Mouse (Mus musculus) neural tube, embryonic 12.5 days (tissue): ENCODE data around the gene Dennd6a. TPM values are rescaled to one million over a fixed set of nuclear protein-coding genes. Genes with fewer than 3 reads are reported as not detected.
"Not testable (repeated sequence)": the region's sequence is repeated elsewhere in the genome, so short reads cannot be mapped to it uniquely, and the experiment has no call there.

Source experiments
- ATAC-seq: fragments of 200-750 bp; cut with Nextera tagmentation; 2 replicates; pipeline ENCODE4 v1.8.0; 2017; ENCODE audit warnings: low read depth, mild to moderate bottlenecking, moderate TSS enrichment, moderate library complexity; ENCODE audit not compliant: low FRiP score
- H3K27ac ChIP-seq: fragments of 300-500 bp; sonication (generic); 2 replicates; pipeline ENCODE4 v1.5.1; 2016
- H3K27me3 ChIP-seq: fragments of 300-500 bp; sonication (generic); replicated peaks from 2 replicates; pipeline ENCODE4 v1.6.1; 2016; ENCODE audit warnings: mild to moderate bottlenecking
- H3K36me3 ChIP-seq: fragments of 300-500 bp; sonication (generic); 2 replicates; pipeline ENCODE4 v1.6.1; 2016; ENCODE audit warnings: mild to moderate bottlenecking
- H3K4me1 ChIP-seq: fragments of 300-500 bp; sonication (generic); 2 replicates; pipeline ENCODE4 v1.6.1; 2016
- H3K4me2 ChIP-seq: fragments of 300-500 bp; sonication (generic); replicated peaks from 2 replicates; pipeline ENCODE4 v1.6.1; 2016; ENCODE audit warnings: mild to moderate bottlenecking
- H3K4me3 ChIP-seq: fragments of 300-500 bp; sonication (generic); 2 replicates; pipeline ENCODE4 v1.5.1; 2016
- H3K9ac ChIP-seq: fragments of 300-500 bp; sonication (generic); 2 replicates; pipeline ENCODE4 v1.6.1; 2016; ENCODE audit warnings: mild to moderate bottlenecking
- H3K9me3 ChIP-seq: fragments of 300-500 bp; sonication (generic); 2 replicates; pipeline ENCODE4 v1.6.1; 2016; ENCODE audit warnings: mild to moderate bottlenecking
- WGBS: fragments of 180-500 bp; shearing (Covaris S2); methylation state at CpG from one replicate; pipeline ENCODE4 v1.1.7; 2016; 5-methylcytosine and 5-hydroxymethylcytosine counted together
- polyA plus RNA-seq: library from polyadenylated mRNA; unstranded; fragments of >200 nt; fragmentation: Nextera tagmentation; extraction: Ambion mirVana; gene quantifications from 2 replicates; pipeline ENCODE4 v1.2.1, GENCODE M21; 2016

Gene Dennd6a
- 30.0 and 31.5 TPM in 2 replicates for polyA plus RNA-seq

GRCm38 (mm10) chr14:26573556-26573955 is at the start of gene Dennd6a:
TSS of gene Dennd6a (plus strand) at chr14:26573856.
- not testable (repeated sequence) for H3K4me1 ChIP-seq, H3K4me2 ChIP-seq, H3K9me3 ChIP-seq, ATAC-seq, H3K27me3 ChIP-seq, H3K9ac ChIP-seq, H3K4me3 ChIP-seq, H3K36me3 ChIP-seq, H3K27ac ChIP-seq
- whole genome bisulfite sequencing: 88% methylated on average over 5 of the region's 5 CpGs

DNA sequence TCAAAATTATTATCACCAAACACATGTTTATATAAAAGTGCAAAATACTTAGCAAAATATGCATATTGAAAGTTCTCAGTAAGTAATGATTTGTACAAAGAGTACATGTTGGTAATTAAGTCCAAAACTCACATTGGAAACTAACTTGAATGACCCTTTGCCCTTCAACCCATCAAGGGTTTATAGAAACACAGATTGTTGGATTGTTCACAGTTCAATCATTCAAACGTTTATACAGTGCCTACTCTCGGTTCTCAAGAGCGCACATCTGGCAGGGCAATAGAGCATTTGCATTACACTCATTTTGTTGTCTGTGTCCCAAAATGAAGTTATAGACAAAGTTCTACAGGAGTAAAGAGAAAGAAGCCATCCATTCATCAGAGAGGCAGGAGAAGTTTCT is 47.7 kb upstream of the Dennd6a start:
- Histone ChIP-seq H3K27me3 (no peaks in the 10 kb centered on the region), H3K27ac (no peak overlapping the region), H3K4me3 (no peak overlapping the region), H3K9me3 (no peaks in the 10 kb centered on the region), H3K36me3 (peaks cover 5% of the 10 kb centered on the region; the same call in 1 of the 2 replicates), H3K4me2 (no peak overlapping the region), H3K9ac (no peak overlapping the region), H3K4me1 (peaks cover 12% of the 10 kb centered on the region)
- ATAC-seq: no peak
- 41% methylated on average over 3 of the region's 3 CpGs for WGBS

GRCm38 (mm10) chr14:26528296-26528695 is 45.4 kb upstream of the Dennd6a start:
- Histone ChIP-seq H3K4me3 (no peak overlapping the region), H3K27me3 (no peaks in the 10 kb centered on the region), H3K36me3 (peaks cover 5% of the 10 kb centered on the region; the same call in 1 of the 2 replicates), H3K9me3 (no peaks in the 10 kb centered on the region), H3K4me2 (no peak overlapping the region), H3K4me1 (peaks cover 22% of the 10 kb centered on the region), H3K9ac (no peak overlapping the region), H3K27ac (no peak overlapping the region)
- no peak for ATAC-seq
- WGBS: 82% methylated on average over 2 of the region's 2 CpGs

GRCm38 (mm10) chr14:26530350-26530749 is 43.3 kb upstream of the Dennd6a start:
- Histone ChIP-seq H3K4me3 (no peak overlapping the region), H3K4me1 (peaks cover 26% of the 10 kb centered on the region), H3K9me3 (no peaks in the 10 kb centered on the region), H3K27ac (no peak overlapping the region), H3K36me3 (peaks cover 5% of the 10 kb centered on the region; the same call in 1 of the 2 replicates), H3K4me2 (peak overlapping the region; percentile 30; the same call in 1 of the 2 replicates), H3K9ac (no peak overlapping the region), H3K27me3 (no peaks in the 10 kb centered on the region)
- ATAC-seq: no peak
- 78% methylated on average over 7 of the region's 7 CpGs for WGBS

GRCm38 (mm10) chr14:26531410-26532313 is 42.0 kb upstream of the Dennd6a start:
- H3K36me3 ChIP-seq: peaks cover 5% of the 10 kb centered on the region; the same call in 1 of the 2 replicates
- no peak overlapping the region for H3K27ac ChIP-seq
- no peak for ATAC-seq
- no peaks in the 10 kb centered on the region for H3K27me3 ChIP-seq
- H3K9ac ChIP-seq: no peak overlapping the region
- H3K9me3 ChIP-seq: no peaks in the 10 kb centered on the region
- peak overlapping the region; percentile 28; the same call in 1 of the 2 replicates for H3K4me2 ChIP-seq
- no peak overlapping the region for H3K4me3 ChIP-seq
- peaks cover 26% of the 10 kb centered on the region for H3K4me1 ChIP-seq
- 86% methylated on average over 10 of the region's 10 CpGs for WGBS

GRCm38 (mm10) chr14:26532752-26533151 is 40.9 kb upstream of the Dennd6a start:
- WGBS: 61% methylated on average over 9 of the region's 9 CpGs
- Histone ChIP-seq H3K4me2 (peak overlapping the region; percentile 95), H3K4me1 (peaks cover 26% of the 10 kb centered on the region), H3K9me3 (no peaks in the 10 kb centered on the region), H3K4me3 (peak overlapping the region; percentile 94), H3K27ac (no peak overlapping the region), H3K27me3 (no peaks in the 10 kb centered on the region), H3K9ac (peak overlapping the region; percentile 92), H3K36me3 (0 out of 2 replicates have a peak, but pooled peaks cover 1% of the 10 kb centered on the region)
- ATAC-seq: no peak

GRCm38 (mm10) chr14:26533267-26533666 is 40.4 kb upstream of the Dennd6a start:
- H3K4me1 ChIP-seq: peaks cover 26% of the 10 kb centered on the region

GRCm38 (mm10) chr14:26533821-26534756 is 39.6 kb upstream of the Dennd6a start:
- under 1% methylated on average over 91 of the region's 92 CpGs for WGBS
- Histone ChIP-seq H3K27ac (peak overlapping the region; percentile 70; the same call in 1 of the 2 replicates), H3K4me1 (peaks cover 26% of the 10 kb centered on the region), H3K36me3 (no peaks in the 10 kb centered on the region), H3K9me3 (no peaks in the 10 kb centered on the region), H3K27me3 (no peaks in the 10 kb centered on the region), H3K4me3 (peak overlapping the region; percentile 94), H3K9ac (peak overlapping the region; percentile 92), H3K4me2 (peak overlapping the region; percentile 95)
- peak; percentile 92 for ATAC-seq

More at GRCm38 (mm10) chr14:26533267-26533666, 40.4 kb upstream of the Dennd6a start:
- 28% methylated on average over 19 of the region's 19 CpGs for WGBS
- Histone ChIP-seq H3K36me3 (no peaks in the 10 kb centered on the region), H3K4me3 (peak overlapping the region; percentile 94), H3K27me3 (no peaks in the 10 kb centered on the region), H3K9me3 (no peaks in the 10 kb centered on the region), H3K27ac (no peak overlapping the region), H3K4me2 (peak overlapping the region; percentile 95), H3K9ac (peak overlapping the region; percentile 92)
- ATAC-seq: no peak

DNA sequence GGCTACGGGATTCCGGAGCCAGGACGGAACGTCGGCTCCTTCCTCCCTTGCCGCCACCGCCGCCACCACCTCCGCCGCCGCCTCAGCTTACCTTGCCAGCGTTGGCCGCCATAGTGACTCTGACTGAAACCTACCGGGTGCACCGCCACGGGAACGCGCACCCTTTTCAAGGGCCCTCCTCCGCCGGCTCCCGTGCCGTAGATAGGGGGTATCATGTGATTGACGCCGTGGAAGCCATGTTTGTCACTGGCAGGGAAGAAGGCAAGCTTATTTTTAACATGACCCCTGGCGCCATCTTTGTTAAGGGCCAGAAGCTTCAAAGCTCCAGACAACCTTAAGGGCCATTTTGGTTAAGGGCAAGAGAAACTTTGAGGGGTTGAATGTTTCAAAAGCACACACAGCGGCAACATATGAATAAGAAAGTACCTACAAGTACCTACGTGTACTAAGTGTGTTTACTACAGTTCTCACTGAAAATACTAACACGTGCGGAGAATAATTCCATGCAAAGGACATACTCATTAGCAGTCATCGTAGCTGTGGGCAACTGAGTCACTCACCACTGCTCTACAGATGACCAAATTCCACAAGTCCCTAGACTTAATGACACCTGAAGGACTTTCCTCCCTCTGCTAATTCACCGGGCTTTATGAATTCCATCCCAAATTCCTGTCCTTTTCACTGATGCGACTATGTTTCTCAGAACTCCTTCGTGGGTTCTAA is 38.7 kb upstream of the Dennd6a start, which contains the start of gene Slmap:
Gene Slmap, minus strand, starts transcription at position 175 of the 723 bp plus-strand sequence.
- ATAC-seq: peak; percentile 93
- 12% methylated on average over 33 of the region's 33 CpGs for WGBS
- H3K4me1 ChIP-seq: peaks cover 25% of the 10 kb centered on the region

GRCm38 (mm10) chr14:26539241-26539640 is 34.4 kb upstream of the Dennd6a start:
- Histone ChIP-seq H3K9ac (no peak overlapping the region), H3K9me3 (no peaks in the 10 kb centered on the region), H3K27ac (no peak overlapping the region), H3K4me1 (no peaks in the 10 kb centered on the region), H3K4me3 (no peak overlapping the region), H3K4me2 (no peak overlapping the region), H3K27me3 (no peaks in the 10 kb centered on the region), H3K36me3 (no peaks in the 10 kb centered on the region)
- ATAC-seq: no peak
- 90% methylated on average over 4 of the region's 4 CpGs for WGBS

More for the DNA sequence above, 38.7 kb upstream of the Dennd6a start, which contains the start of gene Slmap:
- H3K27ac ChIP-seq: peak within 1 kb of the TSS; percentile 70; the same call in 1 of the 2 replicates
- peak within 1 kb of the TSS; percentile 92 for H3K9ac ChIP-seq
- H3K4me3 ChIP-seq: peak within 1 kb of the TSS; percentile 94
- H3K4me2 ChIP-seq: peak within 1 kb of the TSS; percentile 95
- no peaks in the 10 kb centered on the region for H3K27me3 ChIP-seq
- H3K9me3 ChIP-seq: no peaks in the 10 kb centered on the region
- no peaks in the 10 kb centered on the region for H3K36me3 ChIP-seq

GRCm38 (mm10) chr14:26540577-26540976 is 33.1 kb upstream of the Dennd6a start:
- H3K4me1 ChIP-seq: no peaks in the 10 kb centered on the region
- no peak overlapping the region for H3K9ac ChIP-seq
- no peaks in the 10 kb centered on the region for H3K27me3 ChIP-seq
- H3K9me3 ChIP-seq: no peaks in the 10 kb centered on the region
- no peak overlapping the region for H3K4me3 ChIP-seq
- H3K36me3 ChIP-seq: no peaks in the 10 kb centered on the region
- ATAC-seq: no peak
- H3K27ac ChIP-seq: no peak overlapping the region
- WGBS: 83% methylated on average over 1 of the region's 1 CpGs
- H3K4me2 ChIP-seq: no peak overlapping the region
